Mouse (Mus musculus): ENCODE data around the gene Kcne1. TPM values are rescaled to one million over a fixed set of nuclear protein-coding genes. Genes with fewer than 3 reads are reported as not detected.

The Kcne1 gene
- not detected for polyA plus RNA-seq (2017; shearing (Covaris generic))

GRCm38 (mm10) chr16:92359229-92359628, at the start of gene Kcne1:
Gene Kcne1, minus strand, starts transcription at chr16:92359468.

GRCm38 (mm10) chr16:92321341-92321740, 37.9 kb downstream of the Kcne1 start, which contains the start of gene Fam243:
Gene Fam243, minus strand, starts transcription at chr16:92321441.

GRCm38 (mm10) chr16:92300649-92301411, 58.4 kb downstream of the Kcne1 start, which contains the start of gene Smim11:
Gene Smim11, plus strand, starts transcription at chr16:92301286.

Other genes with a start within 250 kb of the Kcne1 start
- not detected for gene Kcne2, start 67.1 kb downstream of the Kcne1 start, polyA plus RNA-seq (2017; shearing (Covaris generic))
- 58.1 TPM for gene Smim11, start 58.2 kb downstream of the Kcne1 start, polyA plus RNA-seq (2017; shearing (Covaris generic))
- gene Fam243, start 38.0 kb downstream of the Kcne1 start, polyA plus RNA-seq (2017; shearing (Covaris generic)), result not detected
- gene Rcan1, start 111.4 kb upstream of the Kcne1 start, polyA plus RNA-seq (2017; shearing (Covaris generic)), result 7.0 TPM
- gene Clic6, start 126.3 kb upstream of the Kcne1 start, polyA plus RNA-seq (2017; shearing (Covaris generic)), result not detected